Mouse (Mus musculus): ENCODE data around the gene Ankrd9.

Ankrd9 gene

GRCm38 (mm10) chr12:110990500-110990899 is 11.7 kb upstream of the Ankrd9 start:
- no peak for DNase-seq (ENCODE audit: low read depth, low spot score)

- DNase-seq (ENCODE audit: low read depth, low spot score) = no peak
Observed at GRCm38 (mm10) chr12:110989409-110989808, 10.6 kb upstream of the Ankrd9 start.

- no peak for DNase-seq (ENCODE audit: low read depth, low spot score)
Observed at GRCm38 (mm10) chr12:110986536-110987425, 7.9 kb upstream of the Ankrd9 start.

- peak; percentile 47 for DNase-seq (ENCODE audit: low read depth, low spot score)
Observed at GRCm38 (mm10) chr12:110985141-110985540, 6.3 kb upstream of the Ankrd9 start.

GRCm38 (mm10) chr12:110984598-110984997 is 5.8 kb upstream of the Ankrd9 start:
- DNase-seq (ENCODE audit: low read depth, low spot score) = no peak

GRCm38 (mm10) chr12:110983714-110984113 is 4.9 kb upstream of the Ankrd9 start:
- no peak for DNase-seq (ENCODE audit: low read depth, low spot score)

- DNase-seq (ENCODE audit: low read depth, low spot score) = no peak
Observed at GRCm38 (mm10) chr12:110983083-110983482, 4.2 kb upstream of the Ankrd9 start.

- DNase-seq (ENCODE audit: low read depth, low spot score) = no peak
Observed at GRCm38 (mm10) chr12:110981736-110982135, 2.9 kb upstream of the Ankrd9 start.

GRCm38 (mm10) chr12:110979808-110980207 is 968 bp upstream of the Ankrd9 start:
- no peak for DNase-seq (ENCODE audit: low read depth, low spot score)

- peak; percentile 53 for DNase-seq (ENCODE audit: low read depth, low spot score)
Observed at GRCm38 (mm10) chr12:110977896-110978606, 789 bp downstream of the Ankrd9 start.

GRCm38 (mm10) chr12:110977345-110977733 is 1.5 kb downstream of the Ankrd9 start:
- DNase-seq (ENCODE audit: low read depth, low spot score) = no peak

- DNase-seq (ENCODE audit: low read depth, low spot score) = no peak
Observed at GRCm38 (mm10) chr12:110976589-110977344, 2.1 kb downstream of the Ankrd9 start.

- DNase-seq (ENCODE audit: low read depth, low spot score) = no peak
Observed at GRCm38 (mm10) chr12:110975838-110976468, 2.9 kb downstream of the Ankrd9 start.

- no peak for DNase-seq (ENCODE audit: low read depth, low spot score)
Observed at GRCm38 (mm10) chr12:110975385-110975784, 3.5 kb downstream of the Ankrd9 start.

- DNase-seq (ENCODE audit: low read depth, low spot score) = no peak
Observed at GRCm38 (mm10) chr12:110974726-110975125, 4.1 kb downstream of the Ankrd9 start.

GRCm38 (mm10) chr12:110974295-110974694 is 4.5 kb downstream of the Ankrd9 start:
- no peak for DNase-seq (ENCODE audit: low read depth, low spot score)

GRCm38 (mm10) chr12:110973829-110974228 is 5.0 kb downstream of the Ankrd9 start:
- DNase-seq (ENCODE audit: low read depth, low spot score) = no peak

- DNase-seq (ENCODE audit: low read depth, low spot score) = no peak
Observed at GRCm38 (mm10) chr12:110971972-110972371, 6.9 kb downstream of the Ankrd9 start.

- DNase-seq (ENCODE audit: low read depth, low spot score) = no peak
Observed at GRCm38 (mm10) chr12:110970408-110970807, 8.4 kb downstream of the Ankrd9 start.

- DNase-seq (ENCODE audit: low read depth, low spot score) = no peak
Observed at GRCm38 (mm10) chr12:110967146-110967545, 11.7 kb downstream of the Ankrd9 start.

GRCm38 (mm10) chr12:110966079-110966478 is 12.8 kb downstream of the Ankrd9 start:
- DNase-seq (ENCODE audit: low read depth, low spot score) = no peak

- DNase-seq (ENCODE audit: low read depth, low spot score) = no peak
Observed at GRCm38 (mm10) chr12:110965500-110965899, 13.3 kb downstream of the Ankrd9 start.

All from A20 (cell line).